12 mouse cellular contexts compared by ENCODE assay signal in the genomic region with DNA sequence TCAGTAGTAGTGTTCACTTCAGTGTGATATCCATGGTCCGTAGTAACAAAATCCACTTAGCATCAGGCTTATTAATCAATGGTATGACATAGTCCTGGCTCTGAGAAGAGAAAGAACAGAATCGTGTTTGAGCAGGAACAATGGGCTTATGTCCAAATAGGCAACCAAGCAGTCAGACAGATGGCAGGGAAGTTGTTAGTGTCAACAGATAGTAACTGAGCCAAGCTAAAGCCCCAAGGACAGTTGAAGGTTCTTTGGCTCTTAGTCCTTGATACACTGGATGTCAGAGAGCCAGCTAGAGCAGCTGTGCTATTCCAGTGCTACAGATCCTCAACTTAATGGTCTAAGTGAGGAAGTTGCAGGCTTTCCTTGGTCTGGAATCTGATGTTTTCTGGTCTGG.
DNase-seq lines count a peak whose midpoint lies in the region; ATAC-seq and TF ChIP-seq lines count a peak whose summit lies in the region.
"Had no signal": no experiment of that assay in that cellular context is flagged by ENCODE, and none has a peak within 500 bp of the region (broad histone marks: within the 10 kb centered on the region; RNA-seq: fewer than 3 reads in every experiment).

No protein-coding gene starts in this region.

- no peak for TF ChIP-seq POLR2A in kidney, adult 2 months (IDR thresholded peaks at IDR 0.05; ENCODE audit: low read depth, low read length)

- no peaks in the 10 kb centered on the region for H3K36me3 ChIP-seq in kidney, adult 2 months (ENCODE audit: control insufficient read depth, insufficient read depth, low read length)
- no peaks in the 10 kb centered on the region for H3K36me3 ChIP-seq in stomach, embryonic 16.5 days (ENCODE audit: control insufficient read depth, insufficient read depth, low read length)
- H3K36me3 ChIP-seq in stomach, postnatal 0 days (ENCODE audit: control insufficient read depth, insufficient read depth, low read length) = no peaks in the 10 kb centered on the region
- no peaks in the 10 kb centered on the region for H3K36me3 ChIP-seq in liver, embryonic 11.5 days (ENCODE audit: control insufficient read depth, insufficient read depth, low read length)
- H3K36me3 ChIP-seq: embryonic facial prominence, embryonic 12.5 days; liver, embryonic 15.5 days; stomach, embryonic 15.5 days had no signal

- WGBS in kidney, adult 2 months = 55% methylated on average over 2 of the region's 2 CpGs
- 38% methylated on average over 2 of the region's 2 CpGs for WGBS in stomach, embryonic 16.5 days
- 31% methylated on average over 2 of the region's 2 CpGs for WGBS in stomach, postnatal 0 days
- 82% methylated on average over 2 of the region's 2 CpGs for WGBS in liver, embryonic 11.5 days

- H3K27me3 ChIP-seq in kidney, adult 2 months (replicated peaks; ENCODE audit: control insufficient read depth, insufficient read depth, low read length) = no peaks in the 10 kb centered on the region
- H3K27me3 ChIP-seq in stomach, embryonic 16.5 days (ENCODE audit: control insufficient read depth, insufficient read depth, low read length) = no peaks in the 10 kb centered on the region
- H3K27me3 ChIP-seq in stomach, postnatal 0 days (ENCODE audit: control insufficient read depth, insufficient read depth, low read length) = no peaks in the 10 kb centered on the region
- H3K27me3 ChIP-seq in liver, embryonic 11.5 days (replicated peaks; ENCODE audit: control insufficient read depth, insufficient read depth, low read length) = no peaks in the 10 kb centered on the region
- H3K27me3 ChIP-seq: embryonic facial prominence, embryonic 12.5 days; liver, embryonic 15.5 days; stomach, embryonic 15.5 days had no signal

- TF ChIP-seq CTCF in kidney, adult 2 months (conservative IDR thresholded peaks at IDR 0.05; ENCODE audit: insufficient read depth, insufficient read length, low read depth, low read length) = no peak
- no peak for TF ChIP-seq CTCF in stomach, postnatal 0 days (IDR thresholded peaks at IDR 0.05; ENCODE audit: low read depth)

- no peaks in the 10 kb centered on the region for H3K4me1 ChIP-seq in kidney, adult 2 months (ENCODE audit: control insufficient read depth, insufficient read depth, low read length)
- H3K4me1 ChIP-seq in stomach, embryonic 16.5 days (ENCODE audit: control insufficient read depth, insufficient read depth, low read length) = no peaks in the 10 kb centered on the region
- H3K4me1 ChIP-seq in stomach, postnatal 0 days (replicated peaks; ENCODE audit: control insufficient read depth, insufficient read depth) = no peaks in the 10 kb centered on the region
- no peaks in the 10 kb centered on the region for H3K4me1 ChIP-seq in liver, embryonic 11.5 days (replicated peaks; ENCODE audit: control insufficient read depth, insufficient read depth, low read length)
- H3K4me1 ChIP-seq: embryonic facial prominence, embryonic 12.5 days; liver, embryonic 15.5 days; stomach, embryonic 15.5 days had no signal

- H3K27ac ChIP-seq in kidney, adult 2 months (ENCODE audit: insufficient read depth, low read depth, low read length) = no peak overlapping the region
- no peak overlapping the region for H3K27ac ChIP-seq in stomach, embryonic 16.5 days (ENCODE audit: low read length)
- H3K27ac ChIP-seq in stomach, postnatal 0 days (replicated peaks) = no peak overlapping the region
- no peak overlapping the region for H3K27ac ChIP-seq in liver, embryonic 11.5 days (ENCODE audit: low read depth, low read length)
- H3K27ac ChIP-seq: embryonic facial prominence, embryonic 12.5 days; liver, embryonic 15.5 days; stomach, embryonic 15.5 days had no signal

- peak; percentile 26 to 40 for DNase-seq in cerebellum, postnatal 14 days
- DNase-seq in cerebellum, postnatal 36 days = no peak
- DNase-seq in kidney, adult 2 months = peak; percentile 9
- DNase-seq in kidney, adult 18-20 months = no peak
- no peak for DNase-seq in stomach, postnatal 0 days (ENCODE audit: low spot score)
- peak; percentile 60 for DNase-seq in skeletal muscle tissue, adult 2 months (ENCODE audit: low read depth, low spot score)
- no peak for DNase-seq in liver, embryonic 11.5 days (ENCODE audit: low spot score)

- no peak for TF ChIP-seq EP300 in stomach, postnatal 0 days (optimal IDR thresholded peaks at IDR 0.05)

- no peak overlapping the region for H3K9ac ChIP-seq in stomach, embryonic 16.5 days (ENCODE audit: low read length)
- no peak overlapping the region for H3K9ac ChIP-seq in stomach, postnatal 0 days (ENCODE audit: low read length)
- H3K9ac ChIP-seq in liver, embryonic 11.5 days (ENCODE audit: low read depth, low read length) = no peak overlapping the region
- H3K9ac ChIP-seq: embryonic facial prominence, embryonic 12.5 days; liver, embryonic 15.5 days; stomach, embryonic 15.5 days had no signal

- peak; percentile 37; the same call in 1 of the 2 replicates for ATAC-seq in stomach, embryonic 16.5 days (ENCODE audit: insufficient read depth, low FRiP score)
- no peak for ATAC-seq in stomach, postnatal 0 days (ENCODE audit: low FRiP score, low TSS enrichment)
- ATAC-seq in liver, embryonic 11.5 days (replicated peaks; ENCODE audit: low FRiP score) = no peak
- ATAC-seq: Patski had no signal

- no peak overlapping the region for H3K4me3 ChIP-seq in kidney, adult 2 months (ENCODE audit: insufficient read depth, low read depth, low read length)
- H3K4me3 ChIP-seq in stomach, embryonic 16.5 days (replicated peaks; ENCODE audit: low read length) = no peak overlapping the region
- H3K4me3 ChIP-seq in stomach, postnatal 0 days (ENCODE audit: low read depth, low read length) = no peak overlapping the region
- no peak overlapping the region for H3K4me3 ChIP-seq in liver, embryonic 11.5 days (ENCODE audit: low read depth, low read length)
- H3K4me3 ChIP-seq: embryonic facial prominence, embryonic 12.5 days; liver, embryonic 15.5 days; stomach, embryonic 15.5 days had no signal

- no peak overlapping the region for H3K4me2 ChIP-seq in stomach, embryonic 16.5 days (ENCODE audit: low read depth, low read length)
- H3K4me2 ChIP-seq in stomach, postnatal 0 days (replicated peaks; ENCODE audit: low read depth) = no peak overlapping the region
- no peak overlapping the region for H3K4me2 ChIP-seq in liver, embryonic 11.5 days
- H3K4me2 ChIP-seq: embryonic facial prominence, embryonic 12.5 days; liver, embryonic 15.5 days; stomach, embryonic 15.5 days had no signal

- no peaks in the 10 kb centered on the region for H3K9me3 ChIP-seq in stomach, embryonic 16.5 days (replicated peaks; ENCODE audit: control insufficient read depth, low read length)
- H3K9me3 ChIP-seq in stomach, postnatal 0 days (ENCODE audit: control insufficient read depth, low read length) = no peaks in the 10 kb centered on the region
- no peaks in the 10 kb centered on the region for H3K9me3 ChIP-seq in liver, embryonic 11.5 days (ENCODE audit: control insufficient read depth, low read length)
- H3K9me3 ChIP-seq: embryonic facial prominence, embryonic 12.5 days; liver, embryonic 15.5 days; stomach, embryonic 15.5 days had no signal

Comparison
In these comparisons a context has a peak if more than half of its experiments do, and no peak if none do; other contexts are left out.
1. DNase-seq: peak in cerebellum, postnatal 14 days (2 of 2), kidney, adult 2 months (single experiment) and skeletal muscle tissue, adult 2 months (single experiment); none in cerebellum, postnatal 36 days (0 of 2), kidney, adult 18-20 months (single experiment), stomach, postnatal 0 days (single experiment) and liver, embryonic 11.5 days (single experiment).